ENCODE assay signal across 8 mouse cellular contexts in the genomic region with DNA sequence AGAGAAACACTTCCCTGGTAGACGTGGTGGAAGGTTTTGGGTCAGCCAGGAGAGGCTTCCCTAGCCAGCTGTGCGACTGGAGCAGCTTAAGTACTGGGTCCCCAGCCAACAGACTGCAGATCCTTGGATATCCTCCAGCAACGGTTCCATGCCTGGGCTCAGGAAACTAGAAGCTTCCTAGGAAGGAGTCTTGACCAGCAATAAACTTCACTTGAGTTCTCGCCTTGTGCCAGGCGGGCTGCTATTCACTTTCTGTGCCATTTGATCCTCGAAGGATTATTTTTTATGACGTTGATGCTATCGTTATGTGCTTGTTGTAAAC. TPM values are rescaled to one million over a fixed set of nuclear protein-coding genes. Genes with fewer than 3 reads are reported as not detected.
DNase-seq lines count a peak whose midpoint lies in the region; ATAC-seq and TF ChIP-seq lines count a peak whose summit lies in the region.

No protein-coding gene starts in this region.

- no peak for TF ChIP-seq CTCF in liver, adult 2 months (IDR thresholded peaks at IDR 0.05; ENCODE audit: low read depth, low read length)
- no peak for TF ChIP-seq CTCF in cerebellum, adult 2 months (IDR thresholded peaks at IDR 0.05; ENCODE audit: borderline replicate concordance, insufficient read depth, low read depth, low read length)
- no peak for TF ChIP-seq CTCF in gastrocnemius, adult 2 months (IDR thresholded peaks at IDR 0.05)

- peak; percentile 19 for DNase-seq in liver, adult 2 months (ENCODE audit: extremely low read depth, low read depth, low spot score)
- DNase-seq in liver = no peak
- peak; percentile 20 to 26 for DNase-seq in cerebellum, adult 2 months
- DNase-seq in gastrocnemius, adult 2 months = peak; percentile 72
- DNase-seq in spleen, postnatal 4 days (ENCODE audit: low spot score in 2 of 2) = no peak

- H3K9me3 ChIP-seq in hindbrain, embryonic 15.5 days = no peaks in the 10 kb centered on the region
- H3K9me3 ChIP-seq in limb, embryonic 13.5 days = no peaks in the 10 kb centered on the region
- H3K9me3 ChIP-seq in midbrain, embryonic 16.5 days (replicated peaks; ENCODE audit: control insufficient read depth, low read length, poor library complexity, severe bottlenecking) = no peaks in the 10 kb centered on the region

- intact Hi-C loops in gastrocnemius, adult 2 months (cut with DNase I) = no loop called here

- H3K36me3 ChIP-seq in liver, adult 2 months (ENCODE audit: control insufficient read depth, insufficient read depth, low read length) = no peaks in the 10 kb centered on the region
- H3K36me3 ChIP-seq in hindbrain, embryonic 15.5 days = no peaks in the 10 kb centered on the region
- H3K36me3 ChIP-seq in limb, embryonic 13.5 days = peaks cover 9% of the 10 kb centered on the region; the same call in 1 of the 2 replicates
- no peaks in the 10 kb centered on the region for H3K36me3 ChIP-seq in midbrain, embryonic 16.5 days (ENCODE audit: control insufficient read depth, insufficient read depth, low read length)

- peak overlapping the region; percentile 50 for H3K4me2 ChIP-seq in hindbrain, embryonic 15.5 days
- H3K4me2 ChIP-seq in limb, embryonic 13.5 days (replicated peaks) = peak overlapping the region; percentile 58
- peak overlapping the region; percentile 61 for H3K4me2 ChIP-seq in midbrain, embryonic 16.5 days (ENCODE audit: low read length)

- no peak for TF ChIP-seq POLR2A in liver, adult 2 months (IDR thresholded peaks at IDR 0.05; ENCODE audit: extremely low read depth, insufficient read depth, low read length)
- no peak for TF ChIP-seq POLR2A in cerebellum, adult 2 months (IDR thresholded peaks at IDR 0.05; ENCODE audit: borderline replicate concordance, insufficient read depth, low read length)

- WGBS in liver, adult 2 months = 49% methylated on average over 8 of the region's 8 CpGs
- 17% methylated on average over 8 of the region's 8 CpGs for WGBS in cerebellum, adult 2 months
- 50% methylated on average over 8 of the region's 8 CpGs for WGBS in hindbrain, embryonic 15.5 days
- WGBS in limb, embryonic 13.5 days = 25% methylated on average over 8 of the region's 8 CpGs
- WGBS in midbrain, embryonic 16.5 days = 53% methylated on average over 8 of the region's 8 CpGs

- no peak overlapping the region for H3K27ac ChIP-seq in liver, adult 2 months (replicated peaks; ENCODE audit: insufficient read depth, low read depth, low read length)
- H3K27ac ChIP-seq in cerebellum, adult 2 months (ENCODE audit: insufficient read depth, low read length) = no peak overlapping the region
- H3K27ac ChIP-seq in gastrocnemius, adult 2 months = peak overlapping the region; percentile 83
- no peak overlapping the region for H3K27ac ChIP-seq in hindbrain, embryonic 15.5 days (replicated peaks)
- peak overlapping the region; percentile 6; the same call in 1 of the 2 replicates for H3K27ac ChIP-seq in limb, embryonic 13.5 days
- no peak overlapping the region for H3K27ac ChIP-seq in midbrain, embryonic 16.5 days (ENCODE audit: low read length)

- no peaks in the 10 kb centered on the region for H3K79me2 ChIP-seq in liver, adult 2 months (ENCODE audit: control insufficient read depth, insufficient read depth, low read length)

- no peak overlapping the region for H3K4me3 ChIP-seq in liver, adult 2 months (ENCODE audit: insufficient read depth, low read depth, low read length)
- H3K4me3 ChIP-seq in cerebellum, adult 2 months (replicated peaks; ENCODE audit: insufficient read depth, low read depth, low read length) = peak overlapping the region; percentile 84
- H3K4me3 ChIP-seq in gastrocnemius, adult 2 months = peak overlapping the region; percentile 86
- H3K4me3 ChIP-seq in hindbrain, embryonic 15.5 days = peak overlapping the region; percentile 59
- H3K4me3 ChIP-seq in limb, embryonic 13.5 days = peak overlapping the region; percentile 58
- peak overlapping the region; percentile 51 for H3K4me3 ChIP-seq in midbrain, embryonic 16.5 days (ENCODE audit: low read depth, low read length)

- no peak overlapping the region for H3K9ac ChIP-seq in liver, adult 2 months (ENCODE audit: low read depth, low read length)
- H3K9ac ChIP-seq in hindbrain, embryonic 15.5 days = peak overlapping the region; percentile 54
- peak overlapping the region; percentile 63 for H3K9ac ChIP-seq in limb, embryonic 13.5 days
- H3K9ac ChIP-seq in midbrain, embryonic 16.5 days (ENCODE audit: low read depth, low read length) = peak overlapping the region; percentile 65

- no peaks in the 10 kb centered on the region for H3K27me3 ChIP-seq in liver, adult 2 months (ENCODE audit: control insufficient read depth, insufficient read depth, low read length)
- H3K27me3 ChIP-seq in cerebellum, adult 2 months (ENCODE audit: control insufficient read depth, insufficient read depth, low read length) = no peaks in the 10 kb centered on the region
- H3K27me3 ChIP-seq in hindbrain, embryonic 15.5 days = no peaks in the 10 kb centered on the region
- H3K27me3 ChIP-seq in limb, embryonic 13.5 days = no peaks in the 10 kb centered on the region
- H3K27me3 ChIP-seq in midbrain, embryonic 16.5 days (ENCODE audit: control insufficient read depth, insufficient read depth, low read depth, low read length) = no peaks in the 10 kb centered on the region

- no peak; the same call in 1 of the 2 replicates for ATAC-seq in hindbrain, embryonic 15.5 days (ENCODE audit: low FRiP score, low read depth)
- ATAC-seq in limb, embryonic 13.5 days (ENCODE audit: low FRiP score, low read depth) = peak; percentile 41; the same call in 1 of the 2 replicates
- peak; percentile 43 for ATAC-seq in midbrain, embryonic 16.5 days

- no peaks in the 10 kb centered on the region; the same call in 1 of the 2 replicates for H3K4me1 ChIP-seq in liver, adult 2 months (ENCODE audit: control insufficient read depth, insufficient read depth, low read length)
- no peaks in the 10 kb centered on the region for H3K4me1 ChIP-seq in cerebellum, adult 2 months (ENCODE audit: control insufficient read depth, insufficient read depth, low read length)
- no peaks in the 10 kb centered on the region; the same call in 1 of the 2 replicates for H3K4me1 ChIP-seq in hindbrain, embryonic 15.5 days (replicated peaks)
- no peaks in the 10 kb centered on the region for H3K4me1 ChIP-seq in limb, embryonic 13.5 days
- H3K4me1 ChIP-seq in midbrain, embryonic 16.5 days (ENCODE audit: control insufficient read depth, insufficient read depth, low read length) = peaks cover 3% of the 10 kb centered on the region; the same call in 1 of the 2 replicates

RNA-seq across cellular contexts. Expression of gene Zfp449, which starts 0.7 kb away (rescaled TPM):
- 0.37 and 0.54 TPM in 2 replicates for total RNA-seq in liver, adult 2 months (2014; rRNA removed)
- polyA plus RNA-seq in liver, adult 2 months (2012; rRNA removed) = 0.04 and 0.10 TPM in 2 replicates
- 2.5 and 3.3 TPM in 2 replicates for polyA plus RNA-seq in cerebellum, adult 2 months (2012; rRNA removed)
- total RNA-seq in gastrocnemius, adult 2 months (2021) = 1 to 10 TPM; 2.1 to 3.5 TPM
- 5.0 and 6.0 TPM in 2 replicates for polyA plus RNA-seq in hindbrain, embryonic 15.5 days (2015; fragmentation: Nextera tagmentation; extraction: Ambion mirVana)
- polyA plus RNA-seq in limb, embryonic 13.5 days (2015; fragmentation: Nextera tagmentation; extraction: Ambion mirVana) = 9.5 and 9.7 TPM in 2 replicates
- polyA plus RNA-seq in midbrain, embryonic 16.5 days (2015; fragmentation: Nextera tagmentation; extraction: Ambion mirVana) = 6.1 and 7.2 TPM in 2 replicates

RNA-seq across cellular contexts. Expression of gene Smim10l2a, which starts 27.5 kb away (rescaled TPM):
- 0.07 and 0.09 TPM in 2 replicates for total RNA-seq in liver, adult 2 months (2014; rRNA removed)
- 0.05 and 0.12 TPM in 2 replicates for polyA plus RNA-seq in liver, adult 2 months (2012; rRNA removed)
- 17.3 and 18.9 TPM in 2 replicates for polyA plus RNA-seq in cerebellum, adult 2 months (2012; rRNA removed)
- total RNA-seq in gastrocnemius, adult 2 months (2021) = not detected
- 46.7 and 47.1 TPM in 2 replicates for polyA plus RNA-seq in hindbrain, embryonic 15.5 days (2015; fragmentation: Nextera tagmentation; extraction: Ambion mirVana)
- 9.0 and 9.9 TPM in 2 replicates for polyA plus RNA-seq in limb, embryonic 13.5 days (2015; fragmentation: Nextera tagmentation; extraction: Ambion mirVana)
- 39.4 and 46.0 TPM in 2 replicates for polyA plus RNA-seq in midbrain, embryonic 16.5 days (2015; fragmentation: Nextera tagmentation; extraction: Ambion mirVana)

Comparison
In these comparisons a context has a peak if more than half of its experiments do, and no peak if none do; other contexts are left out.
1. DNase-seq: peak in liver, adult 2 months (single experiment), cerebellum, adult 2 months (2 of 2) and gastrocnemius, adult 2 months (single experiment); none in liver (single experiment) and spleen, postnatal 4 days (0 of 2).
2. H3K27ac ChIP-seq: peak in gastrocnemius, adult 2 months (single experiment) and limb, embryonic 13.5 days (single experiment); none in liver, adult 2 months (single experiment), cerebellum, adult 2 months (single experiment), hindbrain, embryonic 15.5 days (single experiment) and midbrain, embryonic 16.5 days (single experiment).
3. Peak in every context shown above with its lines, with median percentiles within 50 percentile points of each other: H3K4me2 ChIP-seq.